Mouse (Mus musculus): ENCODE measurements around the gene Mad1l1.

Mad1l1 gene

GRCm38 (mm10) chr5:140331615-140332512, 10.5 kb upstream of the Mad1l1 start, which contains the start of gene Mrm2:
Gene Mrm2 (minus strand): TSS chr5:140331898.
- peak; percentile 77 for DNase-seq (ENCODE audit: low read depth, low spot score)

GRCm38 (mm10) chr5:140324058-140324457, 2.7 kb upstream of the Mad1l1 start:
- DNase-seq (ENCODE audit: low read depth, low spot score): no peak

- DNase-seq (ENCODE audit: low read depth, low spot score): peak; percentile 8
These were observed 614 bp upstream of the Mad1l1 start for GRCm38 (mm10) chr5:140321756-140322575.

GRCm38 (mm10) chr5:140316716-140317115, 4.6 kb downstream of the Mad1l1 start:
- no peak for DNase-seq (ENCODE audit: low read depth, low spot score)

- DNase-seq (ENCODE audit: low read depth, low spot score): no peak
These were observed 13.8 kb downstream of the Mad1l1 start for GRCm38 (mm10) chr5:140307602-140308001.

- DNase-seq (ENCODE audit: low read depth, low spot score): no peak
These were observed 15.3 kb downstream of the Mad1l1 start for GRCm38 (mm10) chr5:140306016-140306415.

GRCm38 (mm10) chr5:140298291-140298690, 23.1 kb downstream of the Mad1l1 start:
- DNase-seq (ENCODE audit: low read depth, low spot score): no peak

- peak; percentile 47 for DNase-seq (ENCODE audit: low read depth, low spot score)
These were observed 29.2 kb downstream of the Mad1l1 start for GRCm38 (mm10) chr5:140292152-140292551.

GRCm38 (mm10) chr5:140289161-140289560, 32.2 kb downstream of the Mad1l1 start:
- no peak for DNase-seq (ENCODE audit: low read depth, low spot score)

GRCm38 (mm10) chr5:140288287-140288686, 33.1 kb downstream of the Mad1l1 start:
- DNase-seq (ENCODE audit: low read depth, low spot score): no peak

GRCm38 (mm10) chr5:140284761-140285160, 36.6 kb downstream of the Mad1l1 start:
- DNase-seq (ENCODE audit: low read depth, low spot score): no peak

- no peak for DNase-seq (ENCODE audit: low read depth, low spot score)
These were observed 37.3 kb downstream of the Mad1l1 start for GRCm38 (mm10) chr5:140284011-140284410.

GRCm38 (mm10) chr5:140282900-140283299, 38.5 kb downstream of the Mad1l1 start:
- no peak for DNase-seq (ENCODE audit: low read depth, low spot score)

GRCm38 (mm10) chr5:140282376-140282775, 39.0 kb downstream of the Mad1l1 start:
- DNase-seq (ENCODE audit: low read depth, low spot score): no peak

- no peak for DNase-seq (ENCODE audit: low read depth, low spot score)
These were observed 41.1 kb downstream of the Mad1l1 start for GRCm38 (mm10) chr5:140280205-140280604.

GRCm38 (mm10) chr5:140276779-140277178, 44.6 kb downstream of the Mad1l1 start:
- DNase-seq (ENCODE audit: low read depth, low spot score): no peak

- DNase-seq (ENCODE audit: low read depth, low spot score): no peak
These were observed 50.2 kb downstream of the Mad1l1 start for GRCm38 (mm10) chr5:140270976-140271685.

GRCm38 (mm10) chr5:140268396-140268795, 53.0 kb downstream of the Mad1l1 start:
- no peak for DNase-seq (ENCODE audit: low read depth, low spot score)

GRCm38 (mm10) chr5:140267061-140267460, 54.3 kb downstream of the Mad1l1 start:
- no peak for DNase-seq (ENCODE audit: low read depth, low spot score)

- DNase-seq (ENCODE audit: low read depth, low spot score): no peak
These were observed 56.4 kb downstream of the Mad1l1 start for GRCm38 (mm10) chr5:140264825-140265575.
